Mouse (Mus musculus): ENCODE data around the gene Slc25a44. TPM values are rescaled to one million over a fixed set of nuclear protein-coding genes. Genes with fewer than 3 reads are reported as not detected.
"Not testable (repeated sequence)": the region's sequence is repeated elsewhere in the genome, so short reads cannot be mapped to it uniquely, and the experiment has no call there.

Slc25a44 gene
- total and polyA plus RNA-seq, 2 experiments from 2014 or later, result 36.9 to 63.3 TPM

DNA sequence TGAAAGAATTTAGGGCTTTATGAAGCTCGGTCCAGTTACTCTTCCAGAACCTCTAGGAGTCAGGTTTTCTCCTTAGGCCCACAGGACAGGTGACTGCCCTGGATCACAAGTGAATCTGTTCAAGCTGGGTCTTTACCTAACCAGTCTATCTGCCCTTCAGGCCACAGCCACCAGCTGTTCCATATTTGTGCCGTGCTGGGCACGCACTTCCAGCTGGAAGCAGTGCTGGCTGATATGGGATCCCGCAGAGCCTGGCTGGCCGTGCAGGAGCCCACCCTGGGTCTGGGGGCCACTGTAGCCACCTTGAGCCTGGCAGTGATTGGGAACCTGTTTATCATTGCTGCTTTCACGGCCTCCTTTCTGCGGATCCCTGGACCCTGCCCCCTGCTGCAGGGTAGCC, 48.3 kb downstream of the Slc25a44 start:
- 0 out of 2 replicates have a peak overlapping the region, but pooled peaks have one; percentile 19 for H3K4me2 ChIP-seq (ENCODE audit: low read depth)

DNA sequence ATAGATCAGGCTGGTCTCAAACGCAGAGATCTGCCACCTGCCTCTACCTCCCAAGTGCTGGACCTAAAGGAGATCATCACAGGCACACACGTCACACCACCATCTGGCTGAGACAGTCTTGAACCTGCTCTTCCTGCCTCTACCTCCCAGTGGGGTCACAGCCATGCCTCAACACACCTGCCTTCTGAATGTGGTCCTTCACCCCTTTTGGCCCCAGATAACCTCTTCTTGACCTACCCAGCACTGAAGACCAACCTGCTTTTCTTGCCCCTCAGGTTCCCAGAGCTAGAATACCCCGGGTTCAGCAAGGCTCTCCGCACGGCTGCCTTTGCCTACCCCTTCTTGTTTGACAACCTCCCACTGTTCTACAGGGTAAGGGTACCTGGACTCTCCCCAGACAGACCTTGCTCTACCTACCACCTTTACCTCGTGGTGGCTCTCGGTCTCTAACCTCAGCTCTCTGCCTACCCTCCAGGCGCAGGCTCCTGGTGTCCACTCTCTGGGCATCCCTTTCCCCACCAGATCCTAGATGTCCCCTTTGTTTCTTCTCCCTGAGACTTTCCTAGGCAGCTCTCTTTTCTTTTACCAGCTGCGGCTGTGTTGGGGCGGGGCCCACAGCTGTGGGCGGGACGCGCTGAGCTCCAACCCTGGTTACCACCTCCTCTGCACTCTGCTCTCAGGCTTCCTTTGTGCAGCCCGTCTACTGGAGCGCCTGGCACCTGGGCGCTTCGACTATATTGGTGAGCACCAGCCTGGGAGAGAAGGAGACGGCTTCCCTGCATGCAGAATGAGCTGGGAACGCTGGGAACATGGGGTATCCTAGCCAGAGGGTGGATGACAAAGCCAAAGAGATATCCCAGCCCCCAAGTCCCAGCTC, 49.0 kb downstream of the Slc25a44 start:
- Histone ChIP-seq H3K4me2 (ENCODE audit: low read depth) (0 out of 2 replicates have a peak overlapping the region, but pooled peaks have one; percentile 19), H3K27ac (ENCODE audit: low read depth, low read length) (peak overlapping the region; percentile 72)
- not testable (repeated sequence) for H3K27me3 ChIP-seq (ENCODE audit: insufficient read depth, low read length); H3K36me3 ChIP-seq (ENCODE audit: insufficient read depth); H3K9me3 ChIP-seq (ENCODE audit: low read length); H3K9ac ChIP-seq; H3K4me3 ChIP-seq (ENCODE audit: low read depth, low read length); H3K4me1 ChIP-seq (ENCODE audit: insufficient read depth)
- ATAC-seq (peak; percentile 98), DNase-seq (peak; percentile 66)
- 14% methylated on average over 18 of the region's 19 CpGs for whole genome bisulfite sequencing

More for the DNA sequence above, 48.3 kb downstream of the Slc25a44 start:
- peak; percentile 28 for ATAC-seq
- not testable (repeated sequence) for H3K9me3 ChIP-seq (ENCODE audit: low read length); H3K9ac ChIP-seq; H3K36me3 ChIP-seq (ENCODE audit: insufficient read depth); H3K4me3 ChIP-seq (ENCODE audit: low read depth, low read length); H3K4me1 ChIP-seq (ENCODE audit: insufficient read depth); DNase-seq; H3K27me3 ChIP-seq (ENCODE audit: insufficient read depth, low read length)
- 24% methylated on average over 5 of the region's 7 CpGs for WGBS
- peak overlapping the region; percentile 72; the same call in 1 of the 2 replicates for H3K27ac ChIP-seq (ENCODE audit: low read depth, low read length)

DNA sequence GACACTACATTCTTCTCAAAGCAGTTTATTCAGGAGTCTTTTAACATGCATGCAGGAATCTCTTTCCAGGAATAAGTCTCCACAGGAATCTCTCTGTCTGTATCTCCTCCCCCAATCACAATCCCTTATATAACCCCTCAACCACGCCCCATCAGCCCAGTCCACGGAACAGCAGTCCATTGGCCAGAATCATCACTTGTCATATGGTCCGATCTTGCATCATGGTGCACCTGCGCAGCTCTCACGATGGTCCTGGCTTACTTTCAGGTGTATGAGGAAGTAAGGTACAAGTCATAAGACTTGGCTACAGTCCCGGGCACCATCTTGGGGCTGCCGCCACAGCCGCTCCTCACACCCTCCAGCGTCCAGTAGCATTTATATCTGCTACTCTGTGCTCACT, 52.3 kb downstream of the Slc25a44 start, which contains the start of gene Bglap3:
Gene Bglap3, minus strand, starts transcription at position 101 of the 400 bp plus-strand sequence.
- not testable (repeated sequence) for H3K27me3 ChIP-seq (ENCODE audit: insufficient read depth, low read length); H3K27ac ChIP-seq (ENCODE audit: low read depth, low read length); H3K36me3 ChIP-seq (ENCODE audit: insufficient read depth); H3K4me1 ChIP-seq (ENCODE audit: insufficient read depth); DNase-seq; H3K4me3 ChIP-seq (ENCODE audit: low read depth, low read length); ATAC-seq; H3K9ac ChIP-seq; H3K4me2 ChIP-seq (ENCODE audit: low read depth); H3K9me3 ChIP-seq (ENCODE audit: low read length)
- WGBS, result 95% methylated on average over 9 of the region's 9 CpGs

DNA sequence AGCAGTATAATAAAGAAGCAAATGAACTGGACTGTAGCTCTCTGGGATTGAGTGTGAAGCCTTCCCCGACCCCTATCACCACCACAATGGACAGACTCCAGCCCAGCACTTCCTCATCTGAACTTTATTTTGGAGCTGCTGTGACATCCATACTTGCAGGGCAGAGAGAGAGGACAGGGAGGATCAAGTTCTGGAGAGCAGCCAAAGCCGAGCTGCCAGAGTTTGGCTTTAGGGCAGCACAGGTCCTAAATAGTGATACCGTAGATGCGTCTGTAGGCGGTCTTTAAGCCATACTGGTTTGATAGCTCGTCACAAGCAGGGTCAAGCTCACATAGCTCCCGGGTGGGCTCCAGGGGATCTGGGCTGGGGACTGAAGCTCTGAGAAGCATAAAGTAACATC, 56.4 kb downstream of the Slc25a44 start:
- not testable (repeated sequence) for H3K9me3 ChIP-seq (ENCODE audit: low read length); ATAC-seq; H3K27me3 ChIP-seq (ENCODE audit: insufficient read depth, low read length); H3K4me2 ChIP-seq (ENCODE audit: low read depth); DNase-seq; H3K4me3 ChIP-seq (ENCODE audit: low read depth, low read length); H3K9ac ChIP-seq; H3K36me3 ChIP-seq (ENCODE audit: insufficient read depth); H3K27ac ChIP-seq (ENCODE audit: low read depth, low read length); H3K4me1 ChIP-seq (ENCODE audit: insufficient read depth)
- WGBS, result 90% methylated on average over 7 of the region's 7 CpGs

DNA sequence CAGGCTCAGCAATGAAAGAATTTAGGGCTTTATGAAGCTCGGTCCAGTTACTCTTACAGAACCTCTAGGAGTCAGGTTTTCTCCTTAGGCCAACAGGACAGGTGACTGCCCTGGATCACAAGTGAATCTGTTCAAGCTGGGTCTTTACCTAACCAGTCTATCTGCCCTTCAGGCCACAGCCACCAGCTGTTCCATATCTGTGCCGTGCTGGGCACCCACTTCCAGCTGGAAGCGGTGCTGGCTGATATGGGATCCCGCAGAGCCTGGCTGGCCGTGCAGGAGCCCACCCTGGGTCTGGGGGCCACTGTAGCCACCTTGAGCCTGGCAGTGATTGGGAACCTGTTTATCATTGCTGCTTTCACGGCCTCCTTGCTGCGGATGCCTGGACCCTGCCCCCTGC, 57.4 kb downstream of the Slc25a44 start:
- H3K4me2 ChIP-seq (ENCODE audit: low read depth), result 0 out of 2 replicates have a peak overlapping the region, but pooled peaks have one; percentile 30
- H3K9me3 ChIP-seq (ENCODE audit: low read length); H3K4me1 ChIP-seq (ENCODE audit: insufficient read depth); H3K36me3 ChIP-seq (ENCODE audit: insufficient read depth); H3K27me3 ChIP-seq (ENCODE audit: insufficient read depth, low read length); DNase-seq; H3K4me3 ChIP-seq (ENCODE audit: low read depth, low read length); ATAC-seq; H3K27ac ChIP-seq (ENCODE audit: low read depth, low read length); H3K9ac ChIP-seq: not testable (repeated sequence)
- WGBS, result 52% methylated on average over 3 of the region's 7 CpGs

DNA sequence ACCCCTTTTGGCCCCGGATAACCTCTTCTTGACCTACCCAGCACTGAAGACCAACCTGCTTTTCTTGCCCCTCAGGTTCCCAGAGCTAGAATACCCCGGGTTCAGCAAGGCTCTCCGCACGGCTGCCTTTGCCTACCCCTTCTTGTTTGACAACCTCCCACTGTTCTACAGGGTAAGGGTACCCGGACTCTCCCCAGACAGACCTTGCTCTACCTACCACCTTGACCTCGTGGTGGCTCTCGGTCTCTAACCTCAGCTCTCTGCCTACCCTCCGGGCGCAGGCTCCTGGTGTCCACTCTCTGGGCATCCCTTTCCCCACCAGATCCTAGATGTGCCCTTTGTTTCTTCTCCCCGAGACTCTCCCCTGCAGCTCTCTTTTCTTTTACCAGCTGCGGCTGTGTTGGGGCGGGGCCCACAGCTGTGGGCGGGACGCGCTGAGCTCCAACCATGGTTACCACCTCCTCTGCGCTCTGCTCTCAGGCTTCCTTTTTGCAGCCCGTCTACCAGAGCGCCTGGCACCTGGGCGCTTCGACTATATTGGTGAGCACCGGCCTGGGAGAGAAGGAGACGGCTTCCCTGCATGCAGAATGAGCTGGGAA, 58.0 kb downstream of the Slc25a44 start:
- Histone ChIP-seq H3K9ac (peak overlapping the region; percentile 35), H3K4me2 (ENCODE audit: low read depth) (peak overlapping the region; percentile 30), H3K4me3 (ENCODE audit: low read depth, low read length) (0 out of 2 replicates have a peak overlapping the region, but pooled peaks have one; percentile 9)
- peak; percentile 56 for DNase-seq
- not testable (repeated sequence) for H3K27me3 ChIP-seq (ENCODE audit: insufficient read depth, low read length); H3K9me3 ChIP-seq (ENCODE audit: low read length); H3K27ac ChIP-seq (ENCODE audit: low read depth, low read length); H3K4me1 ChIP-seq (ENCODE audit: insufficient read depth); H3K36me3 ChIP-seq (ENCODE audit: insufficient read depth)
- ATAC-seq, result peak; percentile 94
- 1% methylated on average over 17 of the region's 22 CpGs for WGBS

DNA sequence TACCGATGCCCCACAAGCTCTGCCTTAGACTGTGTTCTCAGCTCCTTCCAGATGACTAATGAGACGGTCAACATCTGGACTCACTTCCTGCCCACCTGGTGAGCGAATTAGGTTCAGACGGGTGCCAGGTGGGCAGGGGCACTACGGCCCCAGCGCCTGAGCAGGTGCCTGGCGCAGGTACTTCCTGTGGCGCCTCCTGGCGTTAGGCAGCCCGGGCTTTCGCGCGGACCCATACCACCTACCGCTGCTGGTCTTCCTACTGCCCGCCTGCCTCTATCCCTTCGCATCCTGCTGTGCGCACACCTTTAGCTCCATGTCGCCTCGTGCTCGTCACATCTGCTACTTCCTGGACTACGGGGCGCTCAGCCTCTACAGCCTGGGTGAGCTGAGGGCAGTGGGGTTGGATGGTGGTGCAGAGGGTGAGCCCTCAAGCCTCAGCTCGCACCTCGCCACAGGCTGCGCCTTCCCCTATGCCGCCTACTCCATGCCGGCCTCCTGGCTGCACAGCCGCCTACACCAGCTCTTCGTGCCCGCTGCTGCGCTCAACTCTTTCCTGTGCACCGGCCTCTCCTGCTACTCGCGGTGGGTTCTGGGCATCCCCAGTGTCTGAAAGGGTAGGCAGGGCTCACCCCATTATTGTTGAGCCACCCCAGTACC, 59.1 kb downstream of the Slc25a44 start:
- no peak overlapping the region for H3K4me3 ChIP-seq (ENCODE audit: low read depth, low read length)
- peaks cover 18% of the 10 kb centered on the region for H3K36me3 ChIP-seq (ENCODE audit: insufficient read depth)
- no peak overlapping the region for H3K9ac ChIP-seq
- DNase-seq (no peak), ATAC-seq (no peak)
- H3K4me1 ChIP-seq (ENCODE audit: insufficient read depth), result no peaks in the 10 kb centered on the region
- H3K27ac ChIP-seq (ENCODE audit: low read depth, low read length), result no peak overlapping the region
- no peaks in the 10 kb centered on the region for H3K27me3 ChIP-seq (ENCODE audit: insufficient read depth, low read length)
- WGBS, result 45% methylated on average over 34 of the region's 34 CpGs
- TF ChIP-seq CTCF (IDR thresholded peaks at IDR 0.05; ENCODE audit: low read depth), result no peak
- H3K4me2 ChIP-seq (ENCODE audit: low read depth), result no peak overlapping the region
- no peaks in the 10 kb centered on the region for H3K9me3 ChIP-seq (ENCODE audit: low read length)

Data from forebrain, postnatal 0 days (tissue).